Mouse (Mus musculus): ENCODE results near the gene H13.

Gene H13

DNA sequence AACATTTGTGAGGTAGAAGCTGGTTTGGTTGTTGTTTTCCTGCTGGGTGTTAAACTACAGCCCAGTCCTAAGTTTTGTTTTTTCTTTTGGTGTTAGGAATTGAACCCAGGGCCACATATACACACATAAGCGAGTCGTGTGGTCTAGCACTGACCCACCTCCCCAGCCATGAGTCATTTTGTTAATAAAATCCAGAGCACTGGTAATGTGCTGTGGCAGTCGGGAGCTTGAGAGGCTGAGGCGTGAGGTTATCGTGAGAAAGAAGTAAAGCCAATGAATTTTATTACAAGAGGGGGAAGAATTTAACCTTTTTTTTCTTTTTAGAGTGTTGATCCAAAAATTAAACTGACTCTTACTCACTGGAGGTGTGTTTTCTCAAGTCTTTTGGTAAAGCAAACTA, 13.8 kb downstream of the H13 start:
- TF ChIP-seq GATA4 (IDR thresholded peaks at IDR 0.05; ENCODE audit: insufficient replicate concordance, low read length): no peak

DNA sequence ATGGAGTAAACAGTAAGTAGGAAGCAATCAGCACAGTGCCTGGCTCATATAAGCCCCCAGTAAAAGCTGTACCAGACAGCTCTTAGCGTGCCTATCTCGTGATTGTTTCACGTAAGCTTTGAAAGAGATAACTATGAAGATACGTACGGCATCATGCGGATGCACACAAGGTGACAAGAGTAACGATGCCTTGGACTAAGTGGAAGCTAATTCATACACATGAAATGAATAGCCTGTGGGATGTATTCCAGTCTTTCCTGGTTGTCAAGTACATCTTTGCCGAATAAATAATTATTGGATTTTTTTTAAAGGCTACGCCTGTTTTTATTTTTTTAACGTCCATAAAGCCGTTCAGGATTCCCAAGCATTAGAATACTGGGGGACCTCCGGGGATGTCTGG, 17.1 kb downstream of the H13 start:
- no peak for TF ChIP-seq GATA4 (IDR thresholded peaks at IDR 0.05; ENCODE audit: insufficient replicate concordance, low read length)

DNA sequence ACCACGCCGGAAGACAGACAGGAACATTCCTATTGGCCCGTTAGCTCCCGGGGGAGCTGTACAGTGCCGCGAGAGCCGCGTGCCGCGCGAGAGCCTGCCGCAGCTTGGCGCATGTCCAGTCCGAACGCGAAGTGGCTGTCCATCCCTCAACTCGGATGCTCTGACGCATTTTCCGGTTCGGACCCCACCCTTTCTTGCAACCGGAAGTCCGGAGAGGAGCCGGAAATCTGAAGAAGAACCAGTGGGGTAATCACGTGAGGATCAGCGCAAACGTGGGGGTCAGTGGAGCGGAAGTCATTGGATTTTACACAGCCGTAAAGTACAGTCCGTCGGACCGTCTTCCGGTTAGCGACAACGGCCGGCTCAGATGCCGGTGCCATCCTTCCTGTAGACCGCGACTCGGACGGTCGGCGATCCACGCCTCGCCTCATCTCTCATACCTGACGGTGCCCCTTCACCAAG, 17.6 kb downstream of the H13 start, which contains the start of gene Mcts2:
Gene Mcts2 (plus strand): TSS at position 230 of the 462 bp plus-strand sequence.
- no peak for TF ChIP-seq GATA4 (IDR thresholded peaks at IDR 0.05; ENCODE audit: insufficient replicate concordance, low read length)

DNA sequence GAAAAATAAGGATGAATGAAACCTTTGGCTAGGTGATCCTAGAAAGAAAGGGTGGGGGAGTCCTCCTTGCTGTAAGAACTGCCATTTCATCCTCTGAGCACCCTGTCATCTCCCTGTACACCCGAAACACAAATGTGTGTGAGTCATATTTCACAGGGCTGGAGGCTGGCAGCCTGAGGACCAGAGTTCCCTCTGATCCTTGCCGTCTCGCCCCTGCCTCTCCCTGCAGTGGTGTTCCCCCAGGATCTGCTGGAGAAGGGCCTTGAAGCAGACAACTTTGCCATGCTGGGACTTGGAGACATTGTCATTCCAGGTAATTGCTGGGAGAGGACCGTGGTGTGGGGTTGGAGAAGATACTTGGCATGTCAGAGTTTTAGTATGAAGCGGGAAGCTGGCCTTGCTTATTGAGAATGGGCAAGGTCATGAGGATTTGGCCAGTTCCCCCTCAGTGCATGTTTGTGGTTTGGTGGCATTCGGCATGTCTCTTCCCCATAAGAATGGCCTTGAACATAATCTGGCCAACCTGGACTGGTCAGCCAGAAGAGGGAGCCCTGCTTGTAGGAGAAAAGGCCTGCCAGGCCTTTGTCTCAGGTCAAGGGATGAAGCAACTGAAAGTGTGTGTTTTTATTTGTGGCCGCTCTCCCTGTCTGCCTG, 22.4 kb downstream of the H13 start:
- TF ChIP-seq GATA4 (IDR thresholded peaks at IDR 0.05; ENCODE audit: insufficient replicate concordance, low read length): no peak

DNA sequence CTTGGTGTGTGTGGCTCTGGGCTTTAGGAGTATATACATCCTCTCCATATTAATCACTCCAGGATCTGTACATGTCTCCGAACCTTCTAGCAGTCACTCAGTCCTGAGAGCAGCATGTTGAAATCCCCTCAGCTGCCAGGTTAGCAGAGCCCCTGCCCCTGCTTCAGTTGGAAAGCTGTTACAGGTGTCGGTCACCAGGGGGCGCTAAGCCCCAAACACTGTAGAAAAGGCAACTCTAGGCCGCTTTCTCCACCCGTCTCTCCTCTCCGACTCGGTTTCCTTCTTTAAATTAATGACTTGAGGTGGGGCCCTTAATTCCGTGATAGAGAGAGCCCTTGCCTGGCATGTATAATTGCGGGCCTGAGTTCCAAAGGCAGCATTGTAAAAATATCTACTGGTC, 24.0 kb downstream of the H13 start:
- no peak for TF ChIP-seq GATA4 (IDR thresholded peaks at IDR 0.05; ENCODE audit: insufficient replicate concordance, low read length)

DNA sequence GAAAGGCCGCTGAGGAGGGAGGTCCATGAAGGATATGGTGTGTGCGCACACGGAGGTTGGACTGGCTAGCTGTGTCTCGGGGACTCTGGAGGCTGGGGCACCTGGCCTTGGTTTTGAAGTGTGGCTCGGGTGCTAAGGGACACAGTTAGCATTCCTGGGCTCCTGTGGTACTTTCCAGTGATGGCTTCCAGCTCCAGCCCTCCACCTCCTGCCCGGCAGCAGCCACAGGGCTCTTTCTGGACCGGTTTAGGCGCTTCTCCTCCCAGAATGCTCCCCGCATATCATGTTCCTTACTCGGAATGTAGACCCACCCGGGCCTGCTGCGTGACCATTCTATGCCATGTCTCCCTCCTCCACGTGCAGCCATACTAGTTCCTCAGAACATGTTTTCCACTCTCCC, 24.5 kb downstream of the H13 start:
- TF ChIP-seq GATA4 (IDR thresholded peaks at IDR 0.05; ENCODE audit: insufficient replicate concordance, low read length): no peak

DNA sequence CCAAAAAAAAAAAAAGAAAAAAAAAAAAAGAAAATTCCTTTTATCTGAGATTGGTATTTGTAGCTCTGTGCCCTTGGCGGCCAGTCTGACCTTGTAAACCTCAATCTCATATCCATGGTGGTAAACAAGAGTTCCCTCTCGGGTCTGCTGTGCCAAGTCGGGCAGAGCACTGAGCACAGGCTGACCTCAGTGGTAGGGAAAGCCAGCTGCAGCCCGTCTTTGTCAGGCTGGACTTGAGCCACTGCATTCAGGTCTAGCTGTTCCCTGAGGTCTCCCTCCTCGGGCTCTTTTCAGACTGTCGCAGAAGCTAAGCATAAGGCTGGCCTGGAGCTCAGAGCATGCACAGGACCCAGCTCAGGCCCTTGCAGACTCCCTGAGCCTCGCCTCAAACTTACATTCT, 25.4 kb downstream of the H13 start:
- TF ChIP-seq GATA4 (IDR thresholded peaks at IDR 0.05; ENCODE audit: insufficient replicate concordance, low read length): no peak

DNA sequence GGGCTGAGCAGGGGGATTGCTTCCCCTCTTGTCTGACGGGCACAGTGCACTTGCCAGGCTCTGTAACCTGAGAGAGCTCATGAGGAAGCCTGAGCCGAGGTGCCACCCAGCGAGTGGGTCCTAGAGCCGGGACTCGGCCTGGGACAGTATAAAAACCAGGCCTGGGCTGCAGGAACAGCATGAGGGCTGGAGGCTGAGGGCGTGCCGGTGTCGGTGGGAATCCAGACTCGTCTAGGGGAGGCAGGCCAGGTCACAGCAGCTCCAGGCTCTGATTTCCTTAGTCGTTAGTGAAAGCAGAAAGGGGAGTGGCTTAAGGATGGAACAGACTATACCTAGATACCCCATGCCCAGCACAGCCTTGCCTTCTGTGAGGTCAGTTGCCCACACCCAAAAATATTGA, 26.8 kb downstream of the H13 start:
- TF ChIP-seq GATA4 (IDR thresholded peaks at IDR 0.05; ENCODE audit: insufficient replicate concordance, low read length): no peak

DNA sequence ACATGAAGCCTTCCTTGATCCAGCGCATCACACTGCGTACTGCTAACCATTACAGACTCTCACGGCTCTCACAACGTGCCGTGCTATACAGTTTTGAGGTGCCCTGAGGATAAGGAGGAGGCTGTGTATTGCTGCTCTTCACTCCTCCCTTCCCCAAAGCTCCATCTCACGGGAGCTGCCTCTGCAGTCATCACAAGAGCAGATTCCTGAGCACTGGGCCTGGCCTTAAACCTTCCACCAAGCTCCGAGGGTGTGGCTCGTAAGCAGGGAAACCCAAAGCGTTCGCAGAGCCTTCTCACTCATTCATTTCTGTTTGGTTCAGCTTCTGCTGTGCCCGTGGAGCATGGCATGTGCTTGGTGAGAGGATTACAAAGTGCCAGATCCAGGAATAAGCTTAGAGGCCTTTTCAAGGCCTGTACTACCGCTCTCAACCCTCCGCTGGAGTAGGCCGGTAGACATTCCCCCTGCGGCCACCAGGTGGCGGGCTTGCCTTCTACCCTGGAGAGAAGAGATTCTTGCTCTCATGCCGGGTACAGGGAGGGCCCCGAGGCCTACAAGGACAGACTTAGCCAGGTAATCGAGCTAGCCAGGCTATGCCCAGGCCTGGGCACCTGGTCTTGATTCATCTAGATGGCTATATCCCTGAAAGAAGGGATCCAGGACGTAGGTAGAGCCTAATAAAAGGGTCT, 27.4 kb downstream of the H13 start:
- no peak for TF ChIP-seq GATA4 (IDR thresholded peaks at IDR 0.05; ENCODE audit: insufficient replicate concordance, low read length)

DNA sequence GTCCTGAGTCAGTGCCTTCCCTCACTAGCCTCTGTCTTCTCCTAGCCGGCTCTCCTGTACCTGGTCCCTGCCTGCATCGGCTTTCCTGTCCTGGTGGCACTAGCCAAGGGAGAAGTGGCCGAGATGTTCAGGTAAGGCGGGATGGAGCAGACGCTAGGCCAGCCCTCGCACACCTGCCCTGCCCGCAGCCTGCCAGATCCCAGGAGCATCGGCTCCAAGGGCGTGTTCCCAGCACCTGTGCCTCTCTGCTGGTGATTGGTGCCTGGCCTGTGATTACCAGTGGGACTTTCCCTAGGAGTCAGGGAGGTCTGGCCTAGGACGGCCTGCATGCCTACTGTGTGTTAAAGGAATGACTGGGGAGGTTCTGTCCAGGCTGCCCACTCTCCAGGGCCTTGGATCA, 30.9 kb downstream of the H13 start:
- TF ChIP-seq GATA4 (IDR thresholded peaks at IDR 0.05; ENCODE audit: insufficient replicate concordance, low read length): no peak

DNA sequence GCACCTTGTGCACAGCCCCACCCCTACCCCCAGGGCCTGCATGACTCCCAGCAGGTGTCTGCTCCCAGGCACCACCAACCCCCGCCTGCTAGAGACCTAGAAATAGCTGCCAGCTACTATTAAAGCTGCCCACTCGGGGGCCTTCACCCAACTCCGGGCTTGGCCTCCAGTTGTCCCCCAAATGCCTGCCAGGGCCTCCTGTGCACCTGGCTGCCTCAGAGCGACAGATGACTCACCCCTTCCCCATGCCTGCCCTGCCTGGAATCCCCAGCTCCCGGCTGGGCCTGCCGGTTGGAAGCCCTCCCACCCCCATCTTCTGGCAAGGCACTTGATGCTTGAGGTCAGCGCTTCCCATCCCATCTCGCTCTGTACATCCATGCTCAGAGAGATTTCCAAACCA, 31.5 kb downstream of the H13 start:
- no peak for TF ChIP-seq GATA4 (IDR thresholded peaks at IDR 0.05; ENCODE audit: insufficient replicate concordance, low read length)

DNA sequence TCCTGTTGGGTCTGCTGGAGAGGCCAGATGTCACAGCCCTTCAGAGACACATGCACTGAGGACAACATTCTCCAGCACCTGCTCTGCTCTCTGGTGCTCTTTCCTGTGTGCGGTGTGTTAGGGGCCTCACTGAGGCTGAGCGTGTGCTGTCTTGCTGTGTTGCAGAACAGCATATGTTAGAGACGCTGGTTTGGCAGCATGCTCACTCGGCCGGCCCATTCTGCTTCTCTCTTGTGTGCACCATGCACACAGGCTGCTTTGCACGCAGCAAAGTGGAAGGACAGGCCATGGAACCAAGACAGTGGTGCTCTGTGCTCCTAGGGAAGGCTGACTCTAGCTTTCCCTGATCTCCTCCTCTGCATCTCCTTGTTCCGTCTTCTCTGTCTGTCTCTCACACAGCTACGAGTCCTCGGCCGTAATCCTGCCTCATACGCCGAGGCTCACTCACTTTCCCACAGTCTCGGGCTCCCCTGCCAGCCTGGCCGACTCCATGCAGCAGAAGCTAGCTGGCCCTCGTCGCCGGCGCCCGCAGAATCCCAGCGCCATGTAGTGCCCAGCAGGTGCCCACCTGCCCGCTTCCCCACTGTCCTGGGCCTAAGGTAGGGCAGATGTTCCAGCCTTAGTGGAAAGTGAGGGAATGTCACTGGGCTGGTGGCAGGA, 34.5 kb downstream of the H13 start:
- no peak for TF ChIP-seq GATA4 (IDR thresholded peaks at IDR 0.05; ENCODE audit: insufficient replicate concordance, low read length)

DNA sequence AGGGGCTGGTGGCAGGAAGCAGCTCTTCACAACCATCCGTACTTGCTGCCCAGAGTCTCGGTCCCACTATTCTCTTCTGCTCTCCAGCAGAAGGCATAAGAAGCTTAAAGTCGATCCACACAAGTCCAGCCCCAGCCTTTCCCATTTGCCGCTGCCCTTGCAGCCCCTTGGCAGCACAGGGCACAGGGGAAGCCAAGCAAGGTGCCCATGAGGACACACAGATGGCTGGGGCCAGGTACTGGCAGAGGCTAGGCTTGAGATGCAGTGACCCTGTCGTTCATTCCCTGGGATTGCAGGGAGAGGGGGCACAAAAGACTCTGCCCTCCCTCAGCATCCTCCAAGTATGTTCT, 35.0 kb downstream of the H13 start:
- no peak for TF ChIP-seq GATA4 (IDR thresholded peaks at IDR 0.05; ENCODE audit: insufficient replicate concordance, low read length)

DNA sequence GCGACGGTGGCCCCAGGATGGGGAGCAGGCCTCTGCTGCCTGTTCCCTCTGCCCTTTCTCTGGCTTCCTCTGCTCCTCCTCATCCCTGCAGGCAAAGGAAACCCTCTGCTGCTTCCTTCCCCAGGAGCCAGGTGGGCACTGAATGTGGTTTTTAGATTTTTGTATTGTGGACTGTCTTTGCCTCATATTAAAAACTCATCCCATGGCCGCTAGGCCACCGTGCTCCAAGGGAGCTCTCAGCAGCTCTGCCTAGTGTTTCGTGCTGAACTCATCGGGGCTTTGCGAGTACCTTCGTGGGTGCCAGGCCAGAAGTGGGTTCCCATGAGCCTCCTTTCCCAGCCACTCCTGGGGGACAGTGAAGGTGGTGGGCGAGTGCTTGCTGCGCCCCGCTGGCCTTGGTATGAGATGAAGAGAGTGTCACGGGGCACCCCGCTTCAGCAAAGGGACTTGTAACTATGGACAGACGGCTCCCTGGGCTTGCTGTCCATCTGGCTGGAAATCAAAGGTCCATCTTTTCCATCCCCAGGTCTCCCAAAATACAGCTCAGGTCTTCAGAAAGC, 35.6 kb downstream of the H13 start:
- TF ChIP-seq GATA4 (IDR thresholded peaks at IDR 0.05; ENCODE audit: insufficient replicate concordance, low read length): no peak

DNA sequence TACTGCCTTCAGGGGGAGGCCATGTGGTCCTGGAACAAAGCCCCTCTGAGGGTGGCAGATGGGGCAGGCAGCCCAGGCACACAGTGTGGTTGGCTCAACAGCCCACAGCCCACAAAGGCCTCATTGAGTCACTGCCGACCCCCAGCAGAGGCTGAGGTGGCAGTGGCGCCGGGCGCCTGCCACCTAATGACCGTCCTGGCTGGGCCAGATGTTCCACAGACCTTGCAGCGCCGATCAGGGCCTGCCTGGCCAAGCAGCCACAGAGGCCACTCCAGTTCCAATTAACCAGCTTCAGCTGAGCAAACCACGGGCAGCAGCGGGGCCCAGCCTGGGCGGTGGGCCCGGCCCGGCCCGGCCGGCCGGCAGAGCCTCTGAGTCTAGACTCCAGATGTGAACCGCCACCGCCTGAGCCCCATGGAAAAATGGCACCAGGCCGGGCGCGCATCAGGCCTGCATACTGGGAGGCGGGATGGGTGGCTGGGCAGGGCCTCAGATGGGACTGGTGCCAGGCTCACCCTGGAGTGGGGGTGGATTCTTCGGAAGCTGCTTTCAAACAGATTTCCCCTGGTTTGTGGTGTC, 36.8 kb downstream of the H13 start:
- TF ChIP-seq GATA4 (IDR thresholded peaks at IDR 0.05; ENCODE audit: insufficient replicate concordance, low read length): no peak

DNA sequence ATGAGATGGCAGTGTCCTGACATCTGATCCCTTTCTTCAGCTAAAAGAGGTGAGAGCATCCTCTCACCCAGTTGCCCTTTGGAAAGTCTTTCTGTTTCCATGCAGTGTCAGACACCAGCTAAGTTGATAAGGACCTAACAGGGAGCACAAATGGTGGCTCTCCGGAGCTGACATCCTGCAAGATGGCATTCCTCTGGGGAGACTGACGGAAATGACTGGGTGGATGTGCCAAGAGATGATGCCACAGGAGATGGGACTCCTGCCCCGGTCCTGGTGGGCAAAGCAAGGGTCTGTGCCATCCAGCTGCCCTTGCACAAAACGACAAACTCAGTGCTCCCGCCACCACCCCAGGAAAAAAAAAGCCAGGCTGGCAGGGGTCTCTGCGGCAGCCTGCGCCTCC, 37.9 kb downstream of the H13 start:
- TF ChIP-seq GATA4 (IDR thresholded peaks at IDR 0.05; ENCODE audit: insufficient replicate concordance, low read length): no peak
